Mouse (Mus musculus) limb, embryonic 15.5 days (tissue): ENCODE results near the gene Galnt10. TPM values are rescaled to one million over a fixed set of nuclear protein-coding genes. Genes with fewer than 3 reads are reported as not detected.

Source experiments
- ATAC-seq: fragments of 200-750 bp; cut with Nextera tagmentation; 2 replicates; pipeline ENCODE4 v1.8.0; 2017; ENCODE audit warnings: low read depth, moderate TSS enrichment; ENCODE audit not compliant: insufficient number of reproducible peaks, low FRiP score, low TSS enrichment
- H3K27ac ChIP-seq: fragments of 300-500 bp; sonication (generic); 2 replicates; pipeline ENCODE4 v1.5.1; 2015; ENCODE audit warnings: moderate library complexity, mild to moderate bottlenecking, inconsistent platforms
- H3K27me3 ChIP-seq: fragments of 300-500 bp; sonication (generic); 2 replicates; pipeline ENCODE4 v1.6.1; 2015; ENCODE audit warnings: inconsistent platforms
- H3K36me3 ChIP-seq: fragments of 300-500 bp; sonication (generic); 2 replicates; pipeline ENCODE4 v1.6.1; 2015; ENCODE audit warnings: inconsistent platforms
- H3K4me1 ChIP-seq: fragments of 300-500 bp; sonication (generic); 2 replicates; pipeline ENCODE4 v1.6.1; 2015; ENCODE audit warnings: inconsistent platforms
- H3K4me2 ChIP-seq: fragments of 300-500 bp; sonication (generic); 2 replicates; pipeline ENCODE4 v1.6.1; 2015; ENCODE audit warnings: mild to moderate bottlenecking, inconsistent platforms
- H3K4me3 ChIP-seq: fragments of 300-500 bp; sonication (generic); 2 replicates; pipeline ENCODE4 v1.5.1; 2015; ENCODE audit warnings: mild to moderate bottlenecking, inconsistent platforms
- H3K9ac ChIP-seq: fragments of 300-500 bp; sonication (generic); 2 replicates; pipeline ENCODE4 v1.6.1; 2015; ENCODE audit warnings: inconsistent platforms
- H3K9me3 ChIP-seq: fragments of 300-500 bp; sonication (generic); 2 replicates; pipeline ENCODE4 v1.6.1; 2016; ENCODE audit warnings: inconsistent platforms
- WGBS: fragments of 180-500 bp; shearing (Covaris S2); methylation state at CpG from one replicate; pipeline ENCODE4 v1.1.7; 2015; 5-methylcytosine and 5-hydroxymethylcytosine counted together
- polyA plus RNA-seq: library from polyadenylated mRNA; unstranded; fragments of >200 nt; fragmentation: Nextera tagmentation; extraction: Ambion mirVana; gene quantifications from 2 replicates; pipeline ENCODE4 v1.2.1, GENCODE M21; 2015

Gene Galnt10
- polyA plus RNA-seq, 1 experiment from 2014 or later, result 36.5 TPM

DNA sequence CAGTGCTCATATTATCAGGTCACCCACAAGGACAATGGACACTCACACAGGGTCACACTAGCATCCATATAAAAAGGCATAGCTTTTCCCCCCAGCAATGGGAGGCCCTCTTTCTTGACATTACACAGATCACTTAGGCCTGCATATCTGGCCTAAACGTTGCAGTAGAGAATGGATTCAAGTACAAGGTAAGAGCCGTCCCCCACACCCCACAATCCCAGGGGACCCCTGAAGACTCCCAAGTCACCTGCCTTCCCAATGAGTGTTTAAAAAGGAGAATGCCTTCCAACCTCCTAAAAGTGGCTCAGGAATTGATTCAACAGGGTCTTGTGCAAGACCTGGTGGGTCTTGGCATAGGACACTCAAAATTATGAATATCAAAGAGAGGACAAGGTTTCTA lies 190.1 kb downstream of the Galnt10 start:
- peaks cover 93% of the 10 kb centered on the region for H3K27me3 ChIP-seq
- ATAC-seq, result no peak
- H3K9ac ChIP-seq, result no peak overlapping the region
- H3K27ac ChIP-seq, result no peak overlapping the region
- H3K36me3 ChIP-seq, result no peaks in the 10 kb centered on the region
- H3K9me3 ChIP-seq, result no peaks in the 10 kb centered on the region
- peaks cover 28% of the 10 kb centered on the region for H3K4me1 ChIP-seq
- H3K4me2 ChIP-seq, result no peak overlapping the region
- H3K4me3 ChIP-seq, result no peak overlapping the region
- 21% methylated on average over 2 of the region's 2 CpGs for WGBS

DNA sequence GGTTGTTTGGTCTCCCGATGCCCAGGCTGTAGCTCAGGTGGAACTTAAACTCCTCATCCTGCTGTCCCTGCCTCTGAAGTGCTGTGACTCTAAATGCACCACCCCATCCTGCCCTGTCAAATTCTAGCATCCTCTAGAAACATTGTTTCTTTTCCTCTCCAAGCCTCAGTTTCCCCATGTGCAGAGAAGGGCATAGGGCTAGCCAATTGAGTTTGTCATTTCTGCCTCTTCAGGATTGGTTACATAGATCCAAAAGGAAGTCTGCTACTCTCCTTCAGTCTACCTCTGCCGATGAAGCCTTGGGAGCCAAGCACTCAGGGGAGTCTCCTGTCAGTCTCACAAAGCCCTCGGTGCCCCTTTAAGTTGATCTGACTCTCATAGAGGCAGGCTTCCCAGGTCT lies 190.7 kb downstream of the Galnt10 start:
- H3K36me3 ChIP-seq, result no peaks in the 10 kb centered on the region
- H3K27me3 ChIP-seq, result peaks cover 93% of the 10 kb centered on the region
- no peak overlapping the region for H3K9ac ChIP-seq
- WGBS, result 29% methylated on average over 3 of the region's 3 CpGs
- H3K4me2 ChIP-seq, result no peak overlapping the region
- H3K9me3 ChIP-seq, result no peaks in the 10 kb centered on the region
- ATAC-seq, result no peak
- H3K27ac ChIP-seq, result no peak overlapping the region
- H3K4me3 ChIP-seq, result no peak overlapping the region
- peaks cover 28% of the 10 kb centered on the region for H3K4me1 ChIP-seq

DNA sequence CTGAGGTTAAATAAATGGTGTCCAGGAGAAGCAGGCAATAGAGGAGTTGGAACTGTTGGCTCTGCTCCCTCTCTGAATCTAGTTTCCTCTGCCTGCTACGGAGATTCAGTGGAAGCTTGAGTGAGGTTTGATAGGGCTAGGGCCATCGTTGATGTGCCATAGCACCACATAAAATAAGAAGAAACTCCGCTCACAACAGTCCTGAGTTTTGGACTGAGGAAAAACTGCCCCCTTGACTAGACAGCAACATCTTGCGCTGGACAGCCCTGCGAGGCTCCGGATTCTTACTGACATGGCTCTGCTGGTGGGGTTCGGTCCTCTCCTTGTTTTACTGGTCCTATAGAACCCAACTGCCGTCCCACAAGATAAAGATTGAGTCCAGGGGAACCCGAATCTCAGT lies 191.2 kb downstream of the Galnt10 start:
- Histone ChIP-seq H3K4me1 (peaks cover 28% of the 10 kb centered on the region), H3K9ac (no peak overlapping the region), H3K9me3 (no peaks in the 10 kb centered on the region), H3K4me3 (no peak overlapping the region), H3K36me3 (no peaks in the 10 kb centered on the region), H3K27me3 (peaks cover 93% of the 10 kb centered on the region), H3K4me2 (no peak overlapping the region), H3K27ac (no peak overlapping the region)
- no peak for ATAC-seq
- WGBS, result 26% methylated on average over 9 of the region's 9 CpGs

Other genes starting within 250 kb of the Galnt10 start
- gene Fam114a2, start 126.8 kb upstream of the Galnt10 start, polyA plus RNA-seq, result 86.2 and 88.9 TPM in 2 replicates
- 41.3 and 45.9 TPM in 2 replicates for gene Mfap3, start 126.8 kb upstream of the Galnt10 start, polyA plus RNA-seq
- gene Sap30l, start 156.2 kb downstream of the Galnt10 start, polyA plus RNA-seq, result 10.5 and 13.1 TPM in 2 replicates
- gene Hand1, start 187.4 kb downstream of the Galnt10 start, polyA plus RNA-seq, result 1.1 and 1.7 TPM in 2 replicates